Mouse (Mus musculus): ENCODE results near the gene Sema7a. TPM values are rescaled to one million over a fixed set of nuclear protein-coding genes. Genes with fewer than 3 reads are reported as not detected.

The Sema7a gene
- polyA plus RNA-seq, 1 experiment from 2014 or later = 6.9 TPM

- H3K27me3 ChIP-seq (replicated peaks; ENCODE audit: control insufficient read depth, insufficient read depth, low read length) = no peaks in the 10 kb centered on the region
- H3K4me2 ChIP-seq (replicated peaks; ENCODE audit: low read depth) = no peak overlapping the region
- H3K4me1 ChIP-seq (replicated peaks; ENCODE audit: control insufficient read depth, insufficient read depth, low read length) = peaks cover 4% of the 10 kb centered on the region
- H3K9ac ChIP-seq (ENCODE audit: low read depth, low read length) = no peak overlapping the region
- no peak for ATAC-seq
- no peak for TF ChIP-seq CTCF (IDR thresholded peaks at IDR 0.05; ENCODE audit: low read depth)
- WGBS = 68% methylated on average over 5 of the region's 5 CpGs
- no peak overlapping the region for H3K27ac ChIP-seq (ENCODE audit: low read depth, low read length)
- H3K9me3 ChIP-seq (ENCODE audit: control insufficient read depth) = no peaks in the 10 kb centered on the region
- H3K36me3 ChIP-seq (ENCODE audit: control insufficient read depth, insufficient read depth) = peaks cover 50% of the 10 kb centered on the region
- no peak overlapping the region for H3K4me3 ChIP-seq (ENCODE audit: low read depth, low read length)
Observed at GRCm38 (mm10) chr9:57956838-57957236, 16.9 kb downstream of the Sema7a start.

GRCm38 (mm10) chr9:57958615-57959014, 18.7 kb downstream of the Sema7a start:
- no peak for TF ChIP-seq CTCF (IDR thresholded peaks at IDR 0.05; ENCODE audit: low read depth)
- Histone ChIP-seq H3K4me1 (replicated peaks; ENCODE audit: control insufficient read depth, insufficient read depth, low read length) (no peaks in the 10 kb centered on the region), H3K4me2 (replicated peaks; ENCODE audit: low read depth) (no peak overlapping the region), H3K27me3 (replicated peaks; ENCODE audit: control insufficient read depth, insufficient read depth, low read length) (no peaks in the 10 kb centered on the region), H3K9ac (ENCODE audit: low read depth, low read length) (no peak overlapping the region), H3K36me3 (ENCODE audit: control insufficient read depth, insufficient read depth) (peaks cover 59% of the 10 kb centered on the region), H3K9me3 (ENCODE audit: control insufficient read depth) (no peaks in the 10 kb centered on the region), H3K4me3 (ENCODE audit: low read depth, low read length) (no peak overlapping the region), H3K27ac (ENCODE audit: low read depth, low read length) (no peak overlapping the region)
- 81% methylated on average over 1 of the region's 1 CpGs for WGBS
- ATAC-seq = no peak

- no peak for TF ChIP-seq CTCF (IDR thresholded peaks at IDR 0.05; ENCODE audit: low read depth)
- Histone ChIP-seq H3K9me3 (ENCODE audit: control insufficient read depth) (no peaks in the 10 kb centered on the region), H3K4me2 (replicated peaks; ENCODE audit: low read depth) (no peak overlapping the region), H3K9ac (ENCODE audit: low read depth, low read length) (no peak overlapping the region), H3K27me3 (replicated peaks; ENCODE audit: control insufficient read depth, insufficient read depth, low read length) (no peaks in the 10 kb centered on the region), H3K4me1 (replicated peaks; ENCODE audit: control insufficient read depth, insufficient read depth, low read length) (no peaks in the 10 kb centered on the region), H3K36me3 (ENCODE audit: control insufficient read depth, insufficient read depth) (peaks cover 59% of the 10 kb centered on the region), H3K27ac (ENCODE audit: low read depth, low read length) (no peak overlapping the region), H3K4me3 (ENCODE audit: low read depth, low read length) (no peak overlapping the region)
- WGBS = 59% methylated on average over 10 of the region's 10 CpGs
- ATAC-seq = no peak
Observed at GRCm38 (mm10) chr9:57959399-57959798, 19.5 kb downstream of the Sema7a start.

- 74% methylated on average over 17 of the region's 17 CpGs for whole genome bisulfite sequencing
Observed at GRCm38 (mm10) chr9:57959886-57960866, 20.3 kb downstream of the Sema7a start.

GRCm38 (mm10) chr9:57961226-57961625, 21.3 kb downstream of the Sema7a start:
- ATAC-seq = no peak
- 95% methylated on average over 15 of the region's 15 CpGs for WGBS
- H3K4me1 ChIP-seq (replicated peaks; ENCODE audit: control insufficient read depth, insufficient read depth, low read length) = no peaks in the 10 kb centered on the region

More at GRCm38 (mm10) chr9:57959886-57960866, 20.3 kb downstream of the Sema7a start:
- no peak for TF ChIP-seq CTCF (IDR thresholded peaks at IDR 0.05; ENCODE audit: low read depth)
- Histone ChIP-seq H3K36me3 (ENCODE audit: control insufficient read depth, insufficient read depth) (peaks cover 59% of the 10 kb centered on the region), H3K4me1 (replicated peaks; ENCODE audit: control insufficient read depth, insufficient read depth, low read length) (no peaks in the 10 kb centered on the region), H3K4me2 (replicated peaks; ENCODE audit: low read depth) (no peak overlapping the region), H3K27ac (ENCODE audit: low read depth, low read length) (no peak overlapping the region), H3K27me3 (replicated peaks; ENCODE audit: control insufficient read depth, insufficient read depth, low read length) (no peaks in the 10 kb centered on the region), H3K9ac (ENCODE audit: low read depth, low read length) (no peak overlapping the region), H3K9me3 (ENCODE audit: control insufficient read depth) (no peaks in the 10 kb centered on the region), H3K4me3 (ENCODE audit: low read depth, low read length) (no peak overlapping the region)
- no peak for ATAC-seq

GRCm38 (mm10) chr9:57961863-57962778, 22.2 kb downstream of the Sema7a start:
- no peaks in the 10 kb centered on the region for H3K27me3 ChIP-seq (replicated peaks; ENCODE audit: control insufficient read depth, insufficient read depth, low read length)
- TF ChIP-seq CTCF (IDR thresholded peaks at IDR 0.05; ENCODE audit: low read depth) = no peak
- H3K36me3 ChIP-seq (ENCODE audit: control insufficient read depth, insufficient read depth) = peaks cover 44% of the 10 kb centered on the region
- H3K9me3 ChIP-seq (ENCODE audit: control insufficient read depth) = no peaks in the 10 kb centered on the region
- no peak overlapping the region for H3K4me3 ChIP-seq (ENCODE audit: low read depth, low read length)
- H3K4me2 ChIP-seq (replicated peaks; ENCODE audit: low read depth) = no peak overlapping the region
- no peak for ATAC-seq
- H3K4me1 ChIP-seq (replicated peaks; ENCODE audit: control insufficient read depth, insufficient read depth, low read length) = no peaks in the 10 kb centered on the region; the same call in 1 of the 2 replicates
- 63% methylated on average over 17 of the region's 17 CpGs for WGBS
- no peak overlapping the region for H3K27ac ChIP-seq (ENCODE audit: low read depth, low read length)
- no peak overlapping the region for H3K9ac ChIP-seq (ENCODE audit: low read depth, low read length)

More at GRCm38 (mm10) chr9:57961226-57961625, 21.3 kb downstream of the Sema7a start:
- H3K9me3 ChIP-seq (ENCODE audit: control insufficient read depth) = no peaks in the 10 kb centered on the region
- H3K9ac ChIP-seq (ENCODE audit: low read depth, low read length) = no peak overlapping the region
- H3K36me3 ChIP-seq (ENCODE audit: control insufficient read depth, insufficient read depth) = peaks cover 51% of the 10 kb centered on the region
- no peak overlapping the region for H3K4me2 ChIP-seq (replicated peaks; ENCODE audit: low read depth)
- no peak for TF ChIP-seq CTCF (IDR thresholded peaks at IDR 0.05; ENCODE audit: low read depth)
- no peak overlapping the region for H3K4me3 ChIP-seq (ENCODE audit: low read depth, low read length)
- H3K27ac ChIP-seq (ENCODE audit: low read depth, low read length) = no peak overlapping the region
- no peaks in the 10 kb centered on the region for H3K27me3 ChIP-seq (replicated peaks; ENCODE audit: control insufficient read depth, insufficient read depth, low read length)

All from intestine, postnatal 0 days (tissue).